Mouse (Mus musculus) ES-CJ7 (cell line): Measurements from ENCODE around the gene Sergef.
A peak's percentile ranks its signal among the peaks of the same experiment; 100 is the strongest.
"Not testable (repeated sequence)": the region's sequence is repeated elsewhere in the genome, so short reads cannot be mapped to it uniquely, and the experiment has no call there.

Source experiments
- DNase-seq: peaks from one replicate; pipeline ENCODE4 v3.0.0; 2011; ENCODE audit warnings: low read depth, low spot score

The Sergef gene

GRCm38 (mm10) chr7:46639692-46640031 lies at the start of gene Sergef:
Sergef (minus strand) TSS chr7:46639807.
- peak; percentile 92 for DNase-seq

- DNase-seq: no peak
Observed at GRCm38 (mm10) chr7:46686827-46687226, 47.2 kb upstream of the Sergef start.

- DNase-seq: no peak
Observed at GRCm38 (mm10) chr7:46680732-46681131, 41.1 kb upstream of the Sergef start.

- not testable (repeated sequence) for DNase-seq
Observed at GRCm38 (mm10) chr7:46679044-46679443, 39.4 kb upstream of the Sergef start.

- no peak for DNase-seq
Observed at GRCm38 (mm10) chr7:46678417-46678816, 38.8 kb upstream of the Sergef start.

- DNase-seq: no peak
Observed at GRCm38 (mm10) chr7:46676808-46677360, 37.3 kb upstream of the Sergef start.

GRCm38 (mm10) chr7:46675886-46676285 lies 36.3 kb upstream of the Sergef start:
- no peak for DNase-seq

- DNase-seq: no peak
Observed at GRCm38 (mm10) chr7:46675061-46675460, 35.5 kb upstream of the Sergef start.

GRCm38 (mm10) chr7:46672160-46672672 lies 32.6 kb upstream of the Sergef start, which contains the start of gene Tph1:
Tph1 (minus strand) TSS chr7:46672537.
- no peak for DNase-seq

- DNase-seq: peak; percentile 46
Observed at GRCm38 (mm10) chr7:46667256-46667655, 27.6 kb upstream of the Sergef start.

- peak; percentile 72 for DNase-seq
Observed at GRCm38 (mm10) chr7:46665236-46665635, 25.6 kb upstream of the Sergef start.

- peak; percentile 21 for DNase-seq
Observed at GRCm38 (mm10) chr7:46661591-46662090, 22.0 kb upstream of the Sergef start.

GRCm38 (mm10) chr7:46652279-46652678 lies 12.7 kb upstream of the Sergef start:
- no peak for DNase-seq

- DNase-seq: peak; percentile 50
Observed at GRCm38 (mm10) chr7:46650231-46650630, 10.6 kb upstream of the Sergef start.

- no peak for DNase-seq
Observed at GRCm38 (mm10) chr7:46648431-46649140, 9.0 kb upstream of the Sergef start.

- no peak for DNase-seq
Observed at GRCm38 (mm10) chr7:46643172-46643571, 3.6 kb upstream of the Sergef start.

GRCm38 (mm10) chr7:46640062-46640461 lies 455 bp upstream of the Sergef start:
- DNase-seq: no peak

- no peak for DNase-seq
Observed at GRCm38 (mm10) chr7:46638889-46639691, 517 bp downstream of the Sergef start.

GRCm38 (mm10) chr7:46628375-46628975 lies 11.1 kb downstream of the Sergef start:
- no peak for DNase-seq

- DNase-seq: no peak
Observed at GRCm38 (mm10) chr7:46623979-46624378, 15.6 kb downstream of the Sergef start.

GRCm38 (mm10) chr7:46618416-46619110 lies 21.0 kb downstream of the Sergef start:
- no peak for DNase-seq
